Mouse (Mus musculus) mouse trophoblast stem cell (cell line): ENCODE measurements around the gene Ccdc87.
"Not testable (repeated sequence)": the region's sequence is repeated elsewhere in the genome, so short reads cannot be mapped to it uniquely, and the experiment has no call there.

Experiments used
- in situ Hi-C, 2 experiments: fragments of 300-500 bp; cut with MseI, MboI; formaldehyde crosslinking; loops; 2 replicates in 1 of 2; 3 replicates in 1 of 2; pipeline ENCODE4 v1.15.1; 2025

Gene Ccdc87

GRCm38 (mm10) chr19:4838526-4839140 lies 533 bp upstream of the Ccdc87 start:
- in situ Hi-C loops = no loop called here

DNA sequence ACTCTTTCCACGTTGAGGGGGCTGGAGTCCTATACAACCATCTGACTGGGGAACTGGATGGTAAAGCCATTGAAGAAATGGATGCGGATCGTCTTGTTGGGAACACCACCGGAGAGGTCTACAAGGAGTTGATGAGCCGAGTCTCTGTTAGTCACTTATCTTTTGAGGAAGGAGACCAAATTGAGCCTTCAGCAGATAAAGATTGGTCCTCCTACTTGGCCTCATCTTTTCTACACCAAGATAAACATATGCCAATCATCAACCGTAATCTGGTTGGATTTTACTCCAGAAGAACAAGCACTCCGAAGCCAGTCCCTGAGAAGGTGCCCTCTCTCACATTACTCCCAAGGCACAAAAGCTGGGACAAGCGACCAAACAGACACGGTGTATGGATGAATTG lies 1.7 kb downstream of the Ccdc87 start:
- in situ Hi-C loops = no loop called here

GRCm38 (mm10) chr19:4842611-4843010 lies 3.4 kb downstream of the Ccdc87 start:
- in situ Hi-C loops = no loop called here

DNA sequence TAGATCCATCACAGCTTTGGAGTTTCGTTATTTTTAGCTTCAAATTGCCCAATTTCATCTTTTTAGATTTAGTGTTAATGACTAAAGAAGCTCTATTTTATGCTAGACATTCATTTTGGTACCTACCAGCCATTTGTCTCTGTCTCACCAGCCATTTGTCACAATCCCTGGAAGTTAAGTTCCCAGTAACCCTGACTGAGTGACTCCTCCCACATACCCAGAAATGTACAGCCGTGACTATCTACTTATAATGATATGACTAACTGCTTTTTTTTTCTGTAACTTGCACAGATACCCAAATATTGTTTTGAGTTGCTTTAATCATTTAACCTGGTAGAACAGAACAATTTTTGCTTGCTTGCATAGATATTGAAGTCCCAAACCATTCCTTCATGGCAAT lies 6.7 kb downstream of the Ccdc87 start:
- in situ Hi-C loops = no loop called here

- in situ Hi-C loops = no loop called here
Observed at GRCm38 (mm10) chr19:4847490-4847889, 8.3 kb downstream of the Ccdc87 start.

DNA sequence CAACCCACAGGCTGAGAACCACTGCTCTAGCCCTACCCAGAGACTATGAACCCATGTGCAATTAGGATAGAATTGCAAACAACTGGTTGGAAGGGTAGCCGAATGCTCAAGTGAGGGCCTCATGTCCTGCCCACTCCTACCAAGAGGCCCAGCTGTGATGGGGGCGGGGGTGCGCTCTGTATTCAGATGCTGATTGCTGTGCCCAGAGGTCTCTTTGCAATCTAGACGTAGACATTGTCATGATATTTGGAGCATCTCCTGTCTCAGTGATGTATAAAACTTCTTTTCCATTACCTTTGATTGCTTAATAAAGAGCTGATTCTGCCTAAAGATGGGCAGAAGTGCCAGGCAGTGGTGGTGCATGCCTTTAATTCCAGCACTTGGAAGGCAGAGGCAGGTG lies 10.6 kb downstream of the Ccdc87 start:
- in situ Hi-C loops = no loop called here

DNA sequence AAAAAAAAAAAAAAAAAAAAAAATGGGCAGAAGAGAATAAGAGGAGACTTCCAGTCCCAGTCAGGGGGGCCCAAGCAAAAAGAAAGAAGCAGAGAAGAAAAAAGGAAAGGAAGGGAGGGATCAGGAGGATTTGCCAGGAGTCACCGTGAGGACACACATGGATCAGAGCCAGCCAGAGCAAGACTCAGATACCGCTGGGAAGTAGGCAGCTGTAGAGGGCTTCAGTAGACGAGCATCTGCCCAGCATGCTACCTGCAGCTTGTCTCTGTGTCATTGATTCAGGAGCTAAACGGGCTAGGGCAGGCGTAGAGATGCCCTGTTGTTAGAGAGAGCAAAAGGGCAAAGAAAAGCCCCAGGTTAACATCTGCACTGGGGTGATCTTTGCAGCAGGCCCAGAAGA lies 11.1 kb downstream of the Ccdc87 start:
- in situ Hi-C loops = no loop called here

- in situ Hi-C loops = no loop called here
Observed at GRCm38 (mm10) chr19:4854552-4855469, 15.6 kb downstream of the Ccdc87 start, which contains the start of gene Ctsf. Gene Ctsf (plus strand): TSS chr19:4855130.

DNA sequence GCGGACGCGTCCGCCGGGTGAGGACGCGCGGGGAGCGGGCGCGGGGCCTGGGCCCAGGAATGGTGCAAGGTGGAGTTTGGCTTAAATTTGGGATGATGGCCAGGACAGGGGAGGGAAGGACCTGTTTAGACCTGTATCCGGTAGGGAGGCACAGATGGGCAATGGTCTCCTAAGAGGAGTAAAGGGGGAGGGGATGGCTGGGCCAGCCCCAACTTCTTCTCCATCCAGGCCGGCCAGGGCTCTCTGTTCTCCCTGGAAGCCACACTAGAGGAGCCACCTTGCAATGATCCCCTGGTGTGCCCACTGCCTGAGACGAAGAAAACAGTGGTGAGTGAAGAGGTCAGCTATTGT lies 16.3 kb downstream of the Ccdc87 start:
- in situ Hi-C loops = no loop called here

DNA sequence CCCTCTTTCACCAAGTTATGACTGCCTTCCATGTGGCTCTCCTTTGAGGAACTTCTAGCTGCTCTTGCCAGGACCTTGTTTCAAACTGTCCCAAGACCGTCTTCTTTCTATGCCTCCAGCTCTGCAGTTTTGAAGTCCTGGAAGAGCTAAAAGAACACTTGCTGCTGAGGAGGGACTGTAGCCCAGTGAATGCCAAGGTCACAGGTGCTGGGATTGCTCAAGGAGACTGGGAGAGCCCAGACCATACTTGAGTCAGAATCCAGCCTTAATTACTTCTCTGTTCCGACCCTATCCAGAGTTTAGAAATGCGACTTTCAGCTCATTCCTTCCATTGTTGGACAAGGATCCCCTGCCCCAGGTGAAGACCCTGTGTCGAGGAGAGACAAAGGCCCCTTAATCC lies 16.8 kb downstream of the Ccdc87 start:
- in situ Hi-C loops = no loop called here

GRCm38 (mm10) chr19:4859081-4859480 lies 19.9 kb downstream of the Ccdc87 start:
- in situ Hi-C loops = no loop called here

- in situ Hi-C loops = no loop called here
Observed at GRCm38 (mm10) chr19:4863048-4863447, 23.9 kb downstream of the Ccdc87 start.

DNA sequence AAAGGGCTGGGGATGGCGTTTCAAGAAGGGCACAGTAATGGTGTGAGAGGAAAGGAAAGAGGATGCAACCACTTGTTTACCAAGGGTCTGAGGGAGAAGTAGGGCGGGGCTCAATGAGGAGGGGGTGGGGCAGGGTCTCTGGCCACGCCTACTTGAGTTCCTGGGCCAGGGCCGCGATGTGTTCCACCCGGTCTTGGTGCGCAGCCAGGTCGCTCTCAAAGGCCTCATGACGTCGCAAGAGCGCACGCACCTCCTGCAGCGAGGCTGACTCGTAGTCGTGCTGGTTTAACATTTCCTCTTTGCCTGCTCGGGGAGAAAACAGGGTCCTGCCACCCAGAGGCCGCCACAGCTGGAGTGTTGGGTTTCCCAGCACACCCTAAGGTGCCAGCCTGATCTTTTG lies 26.0 kb downstream of the Ccdc87 start:
- in situ Hi-C loops = no loop called here

DNA sequence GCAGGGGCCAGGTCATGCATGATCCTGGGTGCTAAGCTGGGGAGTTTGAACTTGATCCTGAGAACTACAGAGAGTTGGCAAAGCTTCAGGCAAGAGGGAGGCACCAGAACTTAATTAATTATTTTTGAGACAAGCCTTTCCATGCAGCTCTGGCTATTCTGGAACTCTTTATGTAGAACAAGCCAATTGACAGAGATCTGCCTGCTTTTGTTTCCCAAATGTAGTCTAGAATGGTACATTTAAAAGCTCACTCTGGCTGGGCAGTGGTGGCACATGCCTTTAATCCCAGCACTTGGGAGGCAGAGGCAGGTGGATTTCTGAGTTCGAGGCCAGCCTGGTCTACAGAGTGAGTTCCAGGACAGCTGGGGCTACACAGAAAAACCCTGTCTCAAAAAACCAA lies 35.4 kb downstream of the Ccdc87 start:
- in situ Hi-C loops = not testable (repeated sequence)

DNA sequence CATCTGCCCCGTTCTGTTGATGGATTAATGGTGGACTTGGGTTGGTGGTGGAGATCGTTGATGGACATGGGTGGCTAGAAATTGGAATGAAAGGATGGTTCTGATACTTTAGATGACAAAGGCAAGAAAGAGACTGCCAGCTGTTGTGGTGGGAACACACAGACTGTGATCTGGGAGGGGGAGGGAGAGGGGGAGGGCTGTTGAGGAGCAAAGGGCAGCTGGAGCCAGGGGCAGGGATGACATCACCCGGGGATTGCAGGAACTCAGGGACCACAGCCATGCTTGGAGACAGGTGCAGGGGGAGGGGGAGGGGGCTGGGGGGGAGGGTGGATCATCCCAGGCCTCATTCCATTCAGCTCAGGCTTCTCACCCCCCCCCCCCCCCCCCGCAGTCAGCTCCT lies 37.1 kb downstream of the Ccdc87 start:
- in situ Hi-C loops = no loop called here

DNA sequence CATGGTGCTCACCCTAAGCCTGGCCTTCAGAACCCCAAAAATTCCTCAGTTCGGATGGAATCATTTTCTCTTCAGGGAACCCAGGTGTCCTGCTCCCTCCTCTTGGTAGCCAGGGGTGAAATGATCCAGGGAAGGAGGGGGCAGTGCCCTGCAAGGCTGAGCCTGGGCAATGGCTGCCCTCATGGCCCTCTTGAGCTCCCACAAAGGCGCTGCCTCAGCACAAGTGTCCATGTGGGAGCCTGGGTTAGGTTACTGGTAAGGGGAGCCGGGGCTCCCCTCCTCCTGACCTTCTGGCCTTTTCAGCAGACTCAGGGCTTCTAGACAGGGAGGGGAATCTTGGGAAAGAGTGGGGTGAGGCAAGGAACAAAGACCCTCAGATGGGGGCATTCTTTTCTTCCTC lies 37.6 kb downstream of the Ccdc87 start:
- in situ Hi-C loops = no loop called here

GRCm38 (mm10) chr19:4877785-4878184 lies 38.6 kb downstream of the Ccdc87 start, which contains the start of gene Actn3:
Gene Actn3 (minus strand): TSS chr19:4877909.
- in situ Hi-C loops = no loop called here

- in situ Hi-C loops = no loop called here
Observed at GRCm38 (mm10) chr19:4878405-4879323, 39.5 kb downstream of the Ccdc87 start, which contains the start of gene Zdhhc24. Gene Zdhhc24 (plus strand): TSS chr19:4878668.

DNA sequence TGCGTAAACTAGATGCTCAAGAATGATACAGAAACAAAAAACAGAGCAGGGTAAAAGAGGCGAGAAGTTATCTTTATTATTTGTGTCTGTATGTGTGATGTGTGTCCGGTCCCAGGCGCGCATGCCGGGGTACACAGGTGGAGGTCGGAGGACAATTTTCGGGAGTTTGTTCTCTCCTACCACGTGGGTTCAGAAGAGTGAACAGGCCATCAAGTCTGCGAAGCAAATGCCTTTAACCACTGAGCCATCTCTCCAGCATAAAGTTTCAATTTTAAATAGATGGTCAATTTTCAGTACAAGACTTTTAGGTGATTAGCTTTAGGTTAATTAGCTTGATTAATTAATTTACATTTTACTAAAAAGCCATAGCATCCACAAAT lies 40.1 kb downstream of the Ccdc87 start:
- in situ Hi-C loops = no loop called here

GRCm38 (mm10) chr19:4883961-4884360 lies 44.8 kb downstream of the Ccdc87 start:
- in situ Hi-C loops = no loop called here

GRCm38 (mm10) chr19:4889791-4890190 lies 50.6 kb downstream of the Ccdc87 start:
- in situ Hi-C loops = no loop called here

DNA sequence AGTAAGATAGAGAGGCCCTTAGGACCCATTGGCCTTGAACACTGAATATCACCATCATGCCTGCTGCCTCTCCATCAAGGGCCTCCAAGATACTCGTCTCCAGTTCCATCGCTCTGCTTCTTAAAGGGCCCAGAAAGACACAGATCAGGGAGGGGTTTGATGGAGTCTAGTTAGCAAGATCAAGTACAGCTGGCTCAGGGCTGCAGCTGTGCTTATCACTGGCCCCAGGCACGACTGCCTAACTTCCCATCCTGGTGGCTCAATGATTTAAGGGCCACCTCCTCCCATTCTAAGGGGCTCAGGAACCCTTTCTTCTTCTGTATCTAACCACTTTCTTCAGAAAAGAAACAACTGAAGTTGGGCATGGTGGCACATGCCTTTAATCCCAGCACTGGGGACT lies 52.6 kb downstream of the Ccdc87 start:
- in situ Hi-C loops = no loop called here
